Mouse (Mus musculus): ENCODE measurements at regions not wholly inside any gene's neighbourhood (a gene's known extent, or its start where the extent isn't known, plus 50 kb on each side); places are given as distances from the start of the nearest gene placed in this dataset.
"Not testable (repeated sequence)": the region's sequence is repeated elsewhere in the genome, so short reads cannot be mapped to it uniquely, and the experiment has no call there.

DNA sequence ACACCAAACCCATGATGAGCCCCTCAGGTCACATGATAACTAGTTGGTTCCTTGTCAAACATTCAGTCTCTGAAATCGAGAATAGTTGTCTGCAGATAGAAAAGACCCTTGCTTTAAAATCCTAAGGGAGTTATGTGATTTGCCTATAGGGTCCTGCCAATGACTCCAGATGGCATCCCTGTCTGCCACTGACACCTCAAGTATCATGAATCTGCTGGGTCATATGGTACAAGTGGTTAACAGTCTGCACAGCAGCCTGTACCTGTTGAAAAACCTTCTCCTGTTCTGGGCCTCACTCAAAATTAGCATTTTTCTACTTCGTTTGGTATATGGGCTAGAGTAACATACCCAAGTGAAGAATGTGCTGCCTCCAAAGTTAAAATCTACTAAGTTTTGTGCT is 246.0 kb upstream of the Zfp703 start:
- no peak for DNase-seq (ENCODE audit: low read depth in 1 of 2, low spot score in 2 of 2)

DNA sequence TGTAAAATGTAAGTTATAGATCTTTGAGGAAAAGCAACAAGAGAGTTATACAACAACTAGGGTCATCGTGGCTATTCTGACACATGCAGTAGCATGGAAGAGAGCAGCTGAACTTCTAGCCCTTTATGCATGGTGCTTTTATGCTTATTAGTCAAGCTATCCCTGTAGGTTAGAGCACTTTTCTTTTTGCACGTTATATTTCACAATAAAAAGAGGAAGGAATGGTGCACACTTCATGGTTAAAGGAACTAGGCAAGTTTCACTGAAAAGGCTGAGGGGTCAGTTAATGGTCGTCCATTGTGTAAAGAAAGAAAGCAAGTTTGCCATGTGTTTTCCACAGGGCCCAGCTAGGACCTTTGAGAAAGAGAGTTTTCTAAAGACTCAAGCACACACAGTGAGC is 232.7 kb upstream of the Zfp703 start:
- DNase-seq (ENCODE audit: low read depth in 1 of 2, low spot score in 2 of 2), result peak; percentile 9 to 21

DNA sequence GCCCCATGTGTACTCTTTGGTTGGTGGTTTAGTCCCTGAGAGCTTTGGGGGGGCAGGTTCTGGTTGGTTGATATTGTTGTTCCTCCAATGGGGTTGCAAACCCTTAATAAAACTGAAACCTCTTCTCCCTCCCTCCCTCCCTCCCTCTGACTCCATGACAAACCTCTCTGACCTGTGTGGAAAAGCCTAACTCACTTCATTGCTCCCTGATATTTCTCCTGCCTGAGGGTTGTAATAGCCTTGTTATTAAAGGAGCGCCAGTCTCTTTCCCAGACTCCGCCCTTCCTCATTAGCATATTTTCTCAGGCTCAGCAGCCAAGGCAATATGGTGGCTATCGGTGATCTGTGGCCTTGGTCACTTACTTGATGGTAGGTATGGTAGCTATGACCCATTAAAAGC is 230.3 kb upstream of the Zfp703 start:
- DNase-seq (ENCODE audit: low read depth in 1 of 2, low spot score in 2 of 2), result no peak

DNA sequence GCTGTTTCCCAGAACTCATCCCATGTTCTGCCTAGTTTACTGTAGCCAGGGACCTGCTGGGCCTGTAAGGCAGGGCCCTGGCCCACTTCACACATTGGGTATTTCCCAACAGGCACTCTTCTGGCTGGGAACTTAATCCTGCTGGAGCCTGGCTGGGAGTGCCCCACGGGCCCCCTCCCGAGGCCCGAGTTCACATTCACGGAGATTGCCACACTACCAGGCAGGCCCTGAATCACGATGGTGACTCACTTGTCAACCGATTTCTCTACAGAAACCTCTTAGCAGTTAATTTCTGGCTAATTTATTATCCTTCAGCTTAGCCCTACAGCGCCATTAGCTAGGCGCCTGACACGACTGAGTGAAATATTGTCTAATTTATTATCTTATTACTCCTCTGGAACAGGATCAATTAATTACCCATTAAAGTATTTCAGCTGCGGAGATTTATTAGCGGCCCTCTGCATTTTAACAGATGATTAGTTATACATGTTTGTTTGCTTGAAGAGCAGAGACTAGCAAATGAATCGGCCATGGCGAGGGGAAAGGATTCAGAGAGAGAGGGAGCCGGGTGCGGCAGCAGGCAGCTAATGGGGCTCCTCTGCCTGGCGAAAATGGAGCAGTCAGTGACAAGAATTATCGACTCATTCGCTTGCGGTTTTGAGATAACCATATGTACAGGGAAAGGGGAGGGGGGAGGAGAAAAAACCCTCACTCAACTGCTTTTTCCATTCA is 229.7 kb upstream of the Zfp703 start:
- peak; percentile 13 to 21 for DNase-seq (ENCODE audit: low read depth in 1 of 2, low spot score in 2 of 2)

DNA sequence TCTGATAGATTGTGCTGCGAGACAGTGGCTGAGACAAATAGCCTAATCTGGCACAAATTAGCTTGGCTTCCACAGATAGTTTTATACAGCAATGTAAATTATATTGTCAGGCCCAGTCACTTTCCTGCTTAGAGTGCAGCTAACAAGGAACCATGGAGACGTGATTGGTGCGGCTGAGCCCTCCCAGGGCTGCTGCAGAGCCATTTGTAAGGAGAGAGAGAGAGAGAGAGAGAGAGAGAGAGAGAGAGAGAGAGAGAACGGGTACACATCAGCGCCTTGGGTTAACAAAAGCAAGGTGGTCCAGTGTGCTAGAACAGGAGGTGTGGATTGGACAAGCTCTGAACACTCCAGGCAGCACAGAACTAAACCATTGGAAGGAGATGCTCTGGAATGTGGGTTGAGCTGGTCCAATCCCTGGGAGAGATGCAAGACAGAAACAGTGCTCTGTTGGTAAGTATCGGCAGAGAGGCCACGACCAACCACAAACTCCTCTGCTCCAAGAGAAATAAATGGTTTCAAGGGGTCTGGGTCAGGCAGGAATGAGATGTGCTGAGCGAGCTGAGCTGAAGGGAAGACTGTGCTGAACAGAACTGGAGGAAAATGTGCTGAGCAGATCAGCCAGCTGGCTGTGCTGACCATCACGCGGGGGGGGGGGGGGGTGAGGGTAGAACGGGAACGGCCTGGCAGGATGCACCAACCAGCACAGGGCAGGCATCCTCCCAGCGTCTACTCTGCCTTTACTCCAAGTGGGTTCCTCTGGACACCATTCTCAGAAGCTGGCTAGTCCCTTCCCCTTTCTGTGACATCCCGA is 228.8 kb upstream of the Zfp703 start:
- no peak for DNase-seq (ENCODE audit: low read depth in 1 of 2, low spot score in 2 of 2)

DNA sequence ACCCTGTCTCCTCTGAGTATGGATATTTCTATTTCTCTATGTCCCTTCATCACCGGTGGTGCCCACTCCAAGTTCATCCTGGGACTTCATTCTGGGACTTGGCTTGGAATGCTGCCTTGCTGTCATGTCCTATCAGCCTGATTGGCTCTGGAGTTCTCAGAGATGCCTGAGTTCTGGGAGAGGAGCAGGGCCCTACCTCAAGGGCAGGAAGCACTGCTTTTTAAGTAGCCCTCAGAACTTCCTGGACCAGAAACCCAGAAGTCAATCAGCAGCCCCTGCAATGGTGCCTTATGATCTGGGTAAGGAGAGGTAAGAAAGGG is 228.2 kb upstream of the Zfp703 start:
- no peak for DNase-seq (ENCODE audit: low read depth in 1 of 2, low spot score in 2 of 2)

DNA sequence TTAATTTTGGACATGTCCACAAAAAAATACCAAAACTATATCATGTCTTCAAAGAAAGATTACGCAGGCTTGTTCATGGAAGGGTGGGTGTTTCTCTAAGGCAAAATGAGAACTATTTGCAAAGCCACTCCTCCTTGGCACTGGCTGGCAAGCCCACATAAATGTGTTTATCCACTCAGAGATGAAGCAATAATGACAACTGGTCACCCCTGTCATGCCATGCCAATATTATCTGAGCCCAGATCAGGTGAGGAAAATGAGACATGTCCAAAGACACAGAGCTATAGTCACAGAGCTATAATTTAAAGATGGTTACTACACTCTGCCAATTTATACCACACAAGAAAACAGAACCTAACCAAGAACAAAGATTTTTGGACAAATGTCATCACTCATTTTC is 227.0 kb upstream of the Zfp703 start:
- DNase-seq (ENCODE audit: low read depth in 1 of 2, low spot score in 2 of 2), result no peak

DNA sequence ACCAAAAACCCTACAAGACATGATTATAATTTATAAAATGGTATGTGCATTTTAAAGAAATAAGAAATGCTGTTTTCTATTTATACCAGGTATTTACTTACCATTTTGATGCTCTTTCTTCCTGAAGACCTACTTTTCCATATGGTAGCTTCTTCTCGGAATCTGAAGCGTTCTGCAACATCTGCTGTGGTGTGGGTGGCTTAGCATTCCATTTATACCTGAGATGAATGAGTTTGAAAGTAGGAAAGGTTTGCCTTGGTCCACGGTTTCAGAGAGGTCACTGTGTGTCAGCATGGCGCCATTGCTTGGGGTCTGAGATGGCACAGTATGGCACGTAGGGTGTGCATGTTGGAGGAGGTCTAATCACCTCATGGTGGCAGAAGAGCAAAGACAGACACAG is 225.5 kb upstream of the Zfp703 start:
- no peak for DNase-seq (ENCODE audit: low read depth in 1 of 2, low spot score in 2 of 2)

DNA sequence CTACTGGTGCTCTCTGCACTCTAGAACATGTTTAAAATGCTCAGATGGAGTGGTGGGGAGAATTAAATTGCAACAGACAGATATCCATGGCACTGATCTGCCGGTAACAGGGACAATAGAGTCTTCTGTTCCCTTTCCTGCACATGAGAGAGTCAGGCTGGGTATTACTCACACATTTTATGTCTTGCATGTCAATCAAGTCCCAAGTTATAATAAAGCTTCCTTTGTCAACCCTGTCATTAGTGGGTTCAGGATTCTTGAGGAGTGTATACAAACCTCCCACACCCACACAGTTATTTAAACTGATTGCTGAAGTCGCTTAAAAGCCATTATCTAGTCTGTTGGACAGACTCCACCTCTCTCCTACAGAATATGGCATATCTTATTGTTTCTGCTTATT is 220.7 kb upstream of the Zfp703 start:
- no peak for DNase-seq (ENCODE audit: low read depth in 1 of 2, low spot score in 2 of 2)

DNA sequence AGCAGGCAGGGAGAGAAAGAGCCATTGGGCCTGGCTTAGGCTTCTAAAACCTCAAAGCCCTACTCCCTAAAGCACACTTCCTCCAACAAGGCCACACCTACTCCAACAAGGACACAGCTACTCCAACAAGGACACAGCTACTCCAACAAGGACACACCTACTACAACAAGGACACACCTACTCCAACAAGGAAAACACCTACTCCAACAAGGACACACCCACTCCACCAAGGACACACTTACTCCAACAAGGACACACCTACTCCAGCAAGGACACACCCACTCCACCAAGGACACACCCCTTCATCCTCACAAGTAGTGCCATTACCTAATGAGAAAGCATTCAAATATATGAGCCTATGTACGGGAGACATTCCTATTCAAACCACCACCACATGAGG is 216.4 kb upstream of the Zfp703 start:
- no peak for DNase-seq (ENCODE audit: low read depth in 1 of 2, low spot score in 2 of 2)

DNA sequence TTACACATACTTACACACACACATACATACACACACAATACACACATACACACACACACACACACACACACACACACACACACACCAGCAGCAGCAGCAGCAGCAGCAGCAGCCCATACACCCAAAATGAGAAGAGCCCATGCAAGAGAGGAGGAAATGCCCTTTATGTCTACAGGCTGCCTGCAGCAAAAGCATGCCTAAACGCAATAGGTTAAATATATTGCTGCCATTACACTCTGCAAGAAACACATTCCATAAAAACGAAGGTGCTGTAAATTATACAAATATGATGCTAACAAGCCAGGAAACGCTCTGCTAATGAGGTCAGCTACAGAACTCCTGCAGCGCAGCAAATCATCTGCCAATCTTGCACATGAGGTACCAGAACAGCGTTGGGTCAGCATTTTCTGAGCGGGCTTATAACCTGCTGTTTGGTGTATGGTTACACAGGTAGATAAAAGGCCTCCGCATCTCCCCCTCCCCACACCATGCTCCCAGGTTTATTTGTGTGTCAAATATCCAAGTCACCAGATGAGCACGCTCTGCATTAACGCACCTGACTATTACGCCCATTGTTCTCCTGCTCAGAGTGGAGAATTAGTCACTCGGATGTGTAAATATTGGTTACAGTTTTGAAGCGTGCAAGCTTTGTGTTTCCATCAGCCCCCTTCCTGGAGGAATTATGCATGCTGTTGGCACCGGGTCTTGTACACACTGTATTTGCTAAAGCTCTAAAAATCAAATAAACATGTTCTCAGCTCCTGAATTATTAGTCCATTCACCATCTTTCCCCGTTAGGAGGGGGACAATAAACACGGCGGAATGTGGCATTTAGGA is 214.0 kb upstream of the Zfp703 start:
- no peak for DNase-seq (ENCODE audit: low read depth in 1 of 2, low spot score in 2 of 2)

DNA sequence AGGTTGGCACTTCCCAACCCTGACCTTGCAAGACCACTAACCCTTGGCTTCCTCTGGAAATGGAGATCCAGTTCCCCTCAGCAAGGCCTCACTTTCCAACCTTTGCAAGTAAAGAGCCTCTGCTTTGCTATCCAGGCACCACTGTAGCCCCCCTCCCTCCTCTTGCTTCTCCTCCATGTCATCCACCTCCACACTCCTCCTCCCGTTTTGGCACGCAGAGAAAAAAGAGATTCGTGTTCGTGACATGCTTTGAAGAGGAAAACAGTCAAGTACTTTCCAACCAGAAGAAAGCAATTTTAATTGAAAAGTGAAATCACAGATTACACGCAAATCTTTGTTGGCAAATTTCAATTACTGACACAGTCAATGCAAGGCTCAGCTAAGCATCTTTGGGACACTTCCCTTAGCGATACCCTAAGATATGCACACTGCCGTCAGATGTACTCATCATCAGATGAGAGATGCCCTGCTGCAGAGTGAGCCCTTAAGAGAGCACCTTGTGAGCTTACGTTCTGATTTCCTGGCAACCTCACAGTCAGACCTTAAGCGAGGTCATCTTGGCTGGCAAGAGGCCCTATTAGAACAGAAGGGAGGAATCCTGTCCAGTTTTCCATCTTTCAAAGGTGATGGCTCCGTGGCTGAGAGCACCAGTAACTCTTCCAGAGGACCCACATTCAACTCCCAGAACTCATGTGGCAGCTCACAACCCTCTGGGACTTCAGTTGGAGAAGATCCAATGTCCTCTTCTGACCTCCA is 208.5 kb upstream of the Zfp703 start:
- DNase-seq (ENCODE audit: low read depth in 1 of 2, low spot score in 2 of 2), result no peak

DNA sequence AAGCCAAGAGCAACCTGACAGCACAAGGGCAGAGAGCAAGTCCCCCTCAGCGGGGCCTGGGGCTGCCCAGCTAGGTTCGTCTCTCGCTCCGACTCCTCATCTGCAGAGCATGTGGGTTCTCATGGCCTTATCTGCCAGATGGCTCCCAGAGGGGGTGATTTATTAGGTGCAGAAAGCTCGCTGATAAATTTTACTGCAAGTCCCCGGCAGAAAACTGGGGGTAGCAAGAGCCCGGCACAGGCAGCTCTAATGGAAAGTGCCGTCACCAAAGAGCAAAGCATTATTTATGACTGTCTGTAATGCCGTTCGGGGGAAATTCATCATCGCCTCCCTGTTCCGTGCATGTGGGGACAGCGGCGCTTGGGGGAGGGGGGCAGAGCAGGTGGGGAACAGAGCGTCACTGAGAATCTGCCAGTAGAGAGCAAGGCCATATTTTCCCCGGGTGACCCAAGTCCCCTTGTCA is 206.7 kb upstream of the Zfp703 start:
- DNase-seq (ENCODE audit: low read depth in 1 of 2, low spot score in 2 of 2), result no peak

DNA sequence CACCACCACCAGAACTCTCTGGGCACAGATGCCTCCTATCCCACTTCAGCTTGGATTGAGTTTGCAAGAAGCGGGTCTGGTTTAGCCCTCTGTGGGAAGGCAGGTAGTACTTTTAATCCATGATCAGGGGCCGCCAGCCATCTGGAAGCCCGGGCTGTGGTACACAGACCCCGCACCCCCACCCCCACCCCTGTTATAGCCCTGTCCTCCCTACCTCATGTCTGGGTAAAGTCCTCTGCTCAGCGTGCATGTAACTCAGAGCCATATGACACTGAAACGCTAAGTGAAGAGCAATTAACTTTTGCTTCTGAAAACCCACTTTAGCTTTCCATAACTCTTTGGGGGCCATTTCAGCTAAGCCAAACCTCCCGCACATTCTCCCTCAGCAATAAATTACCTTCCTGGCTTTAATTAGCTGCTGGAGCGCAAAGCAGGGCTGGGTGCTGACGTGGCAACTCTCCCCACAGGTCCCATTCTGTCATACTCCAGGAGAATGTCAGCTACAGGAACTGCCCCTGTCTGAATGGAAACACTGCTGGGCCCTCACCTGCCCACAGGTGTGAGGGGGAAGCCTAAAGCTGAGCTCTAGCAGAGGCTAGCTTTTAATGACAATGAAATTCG is 198.1 kb upstream of the Zfp703 start:
- no peak for DNase-seq (ENCODE audit: low read depth in 1 of 2, low spot score in 2 of 2)

DNA sequence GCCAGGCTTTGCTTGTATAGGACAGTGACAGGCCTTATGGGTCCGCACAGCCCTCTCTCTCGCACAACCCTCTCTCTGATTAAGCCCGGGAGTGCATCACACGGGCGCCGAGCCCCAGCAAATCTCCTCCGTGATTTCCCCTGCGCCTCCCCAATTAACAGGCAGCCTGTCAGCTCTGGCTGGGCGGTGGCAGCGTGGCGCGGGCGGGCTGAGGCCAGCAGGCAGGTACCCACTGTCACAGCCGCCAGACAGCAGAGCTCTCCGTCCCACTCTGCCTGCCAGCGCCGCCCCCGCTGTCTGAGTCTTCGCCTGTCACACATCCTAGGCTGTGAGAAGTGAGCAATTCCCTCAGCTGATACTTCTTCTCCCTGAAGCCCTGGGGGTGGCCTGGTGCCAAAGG is 196.6 kb upstream of the Zfp703 start:
- no peak for DNase-seq (ENCODE audit: low read depth in 1 of 2, low spot score in 2 of 2)

DNA sequence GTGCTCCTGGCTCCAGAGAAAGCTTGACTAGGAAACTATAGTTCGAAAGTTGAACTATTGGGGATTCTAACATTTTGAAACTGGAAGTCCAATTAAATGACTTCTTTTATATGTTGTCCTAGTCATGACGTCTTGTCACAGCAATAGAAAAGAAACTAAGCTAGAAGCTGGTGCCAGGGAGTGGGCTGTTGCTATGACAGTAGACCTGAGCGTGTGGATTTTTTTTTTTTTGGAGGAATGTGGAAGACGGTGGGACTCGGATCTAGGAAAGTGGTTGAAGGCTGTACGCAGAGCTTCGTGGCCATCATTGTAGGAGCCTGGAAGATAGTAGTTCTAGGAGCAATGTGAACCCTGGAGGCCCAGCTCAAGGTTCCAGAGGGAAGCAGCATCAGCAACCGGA is 194.2 kb upstream of the Zfp703 start:
- not testable (repeated sequence) for DNase-seq (ENCODE audit: low read depth in 1 of 2, low spot score in 2 of 2)

DNA sequence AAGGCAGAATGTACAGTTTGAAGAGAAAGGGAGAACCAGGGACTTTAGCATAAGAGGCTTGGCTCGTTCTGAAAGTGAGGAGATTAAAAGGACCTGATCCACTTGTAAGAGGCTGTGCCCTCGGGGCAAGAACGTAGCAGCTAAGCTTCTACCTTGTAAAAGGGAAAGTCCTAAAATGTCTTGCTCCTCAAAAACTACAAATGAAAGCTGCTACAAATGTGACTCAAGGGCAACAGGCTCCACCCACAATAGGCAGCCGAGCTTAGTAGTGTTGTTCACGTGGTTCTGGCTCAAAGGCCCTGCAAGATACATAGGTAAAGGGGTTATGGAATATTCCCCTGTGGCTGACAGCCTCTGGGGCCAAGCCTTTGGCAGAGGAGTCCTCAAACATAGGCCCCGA is 192.7 kb upstream of the Zfp703 start:
- DNase-seq (ENCODE audit: low read depth in 1 of 2, low spot score in 2 of 2), result no peak

DNA sequence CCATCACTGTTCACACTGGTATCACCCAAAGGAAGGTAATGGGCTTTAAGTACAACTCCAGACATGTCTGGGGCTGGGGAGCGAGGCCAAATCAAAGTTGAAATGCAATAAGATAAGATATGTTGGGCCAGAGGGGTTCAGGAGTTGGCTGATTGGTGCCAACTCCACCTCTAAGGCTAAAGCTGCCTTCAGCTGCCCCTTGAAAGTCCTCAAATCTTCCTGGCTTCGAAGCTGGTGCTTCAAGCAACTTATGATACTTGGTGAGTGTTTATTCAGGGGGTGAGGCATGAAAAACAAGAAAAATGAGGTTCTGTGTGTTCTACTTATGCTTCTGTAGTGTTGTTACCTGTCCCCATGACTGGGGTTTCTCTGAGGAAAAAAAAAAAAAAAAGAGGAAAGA is 185.3 kb upstream of the Zfp703 start:
- DNase-seq (ENCODE audit: low read depth in 1 of 2, low spot score in 2 of 2), result no peak

DNA sequence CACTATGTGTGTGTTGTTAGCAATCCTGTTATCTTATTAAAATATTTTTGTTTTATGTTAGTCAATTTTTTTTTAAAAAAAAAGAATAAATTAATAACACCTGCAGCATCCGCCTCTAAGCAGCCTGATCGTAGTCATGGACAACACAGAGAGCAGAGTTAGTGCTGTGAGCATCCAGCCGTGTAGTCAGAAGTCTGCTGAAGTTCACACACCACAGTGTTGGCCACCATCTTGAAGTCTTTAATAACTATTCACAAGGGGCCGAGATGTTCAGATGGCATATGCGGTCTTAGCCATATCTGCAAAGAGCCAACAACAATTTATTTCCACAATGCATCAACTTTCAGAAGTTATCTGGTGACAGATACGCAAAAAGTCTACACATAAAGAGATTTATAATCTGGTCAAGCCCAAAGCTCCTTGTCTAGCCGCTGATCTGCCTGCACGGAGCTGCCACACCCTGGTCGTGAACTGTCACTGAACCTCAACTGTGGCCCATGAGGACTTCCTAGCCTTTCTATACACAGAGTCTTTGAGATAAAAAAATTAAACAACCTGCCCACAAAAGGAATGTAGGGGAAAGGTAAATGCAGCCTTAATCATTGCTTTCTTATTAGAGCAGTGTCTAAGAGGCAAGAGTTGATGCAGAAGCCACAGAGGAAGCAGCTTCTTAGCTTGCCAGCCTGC is 183.4 kb upstream of the Zfp703 start:
- no peak for DNase-seq (ENCODE audit: low read depth in 1 of 2, low spot score in 2 of 2)

DNA sequence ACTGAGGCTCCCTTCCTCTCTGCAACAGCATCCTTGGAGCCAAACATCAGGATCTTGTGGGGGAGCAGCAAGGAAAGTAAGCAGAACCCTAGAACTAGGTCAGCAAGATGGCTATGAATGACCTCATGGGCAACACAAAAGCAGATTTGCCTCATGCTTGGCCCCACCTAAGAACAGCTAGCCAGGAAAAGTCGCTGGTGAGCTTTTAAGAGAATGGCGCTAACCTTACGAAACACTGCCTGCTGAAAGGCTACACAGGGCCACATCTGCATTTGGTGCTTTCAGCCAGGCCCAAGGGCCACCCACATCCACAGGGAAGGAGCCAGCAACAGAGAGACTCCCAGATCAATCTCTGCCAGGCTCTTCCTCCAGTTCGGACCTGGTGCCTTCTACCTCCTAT is 182.7 kb upstream of the Zfp703 start:
- no peak for DNase-seq (ENCODE audit: low read depth in 1 of 2, low spot score in 2 of 2)

All from monocyte, adult 2 months (primary cell).